In the genomic region with DNA sequence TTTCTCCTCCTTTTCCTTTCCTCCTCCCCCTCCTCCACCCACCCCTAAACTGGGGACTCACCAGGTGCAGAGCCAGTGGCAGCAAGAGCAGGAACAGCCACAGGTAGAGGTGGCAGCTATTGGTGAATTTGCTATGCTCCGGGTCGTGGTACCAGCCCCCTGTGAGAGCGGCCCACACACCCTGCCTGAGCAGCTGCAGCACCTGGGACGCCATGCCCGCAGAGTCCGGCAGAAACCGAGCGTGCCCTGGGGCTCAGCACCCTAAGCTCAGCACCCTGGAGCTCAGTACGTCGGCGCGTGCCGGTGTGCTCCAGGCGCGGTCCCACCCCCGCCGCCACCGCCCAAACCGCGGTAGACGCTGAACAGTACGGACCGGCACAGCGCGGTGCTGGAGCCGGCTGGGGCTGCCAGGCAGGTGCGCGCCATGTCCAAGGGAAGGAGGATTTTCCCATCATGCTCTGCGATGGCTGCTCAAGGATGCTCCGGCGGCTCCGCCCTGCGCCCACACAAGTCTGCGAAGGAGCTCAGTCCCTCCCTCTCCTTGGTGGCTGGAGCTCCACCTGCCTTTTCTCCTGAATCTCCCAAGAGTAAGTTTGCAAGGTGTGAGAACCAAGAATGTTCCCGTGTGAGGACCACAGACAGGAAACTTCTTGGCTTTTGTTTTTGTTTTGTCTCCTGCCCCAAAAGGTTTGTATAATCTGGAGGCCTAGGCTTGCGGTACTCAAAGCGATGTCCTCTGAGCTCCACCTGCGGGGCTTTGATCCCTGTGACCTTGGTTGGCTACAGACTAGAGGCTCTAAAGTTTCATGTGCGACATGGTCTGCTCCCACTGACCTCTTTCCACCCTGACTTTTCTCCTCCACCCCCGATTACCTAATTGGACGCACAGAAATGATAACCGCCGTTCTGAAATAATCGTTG, we compare ENCODE assay signal across 7 mouse cellular contexts. TPM values are rescaled to one million over a fixed set of nuclear protein-coding genes. Genes with fewer than 3 reads are reported as not detected.
DNase-seq lines count a peak whose midpoint lies in the region; ATAC-seq and TF ChIP-seq lines count a peak whose summit lies in the region.

TSS of gene Pcnx2 (minus strand) at position 450 of the 921 bp plus-strand sequence.

- peak within 1 kb of the TSS; percentile 67 for H3K4me2 ChIP-seq in forebrain, embryonic 11.5 days (ENCODE audit: low read depth, low read length, severe bottlenecking)
- H3K4me2 ChIP-seq in midbrain, embryonic 12.5 days (replicated peaks): peak within 1 kb of the TSS; percentile 69

- H3K9me3 ChIP-seq in MEL (replicated peaks; ENCODE audit: insufficient read depth, low read length): no peaks in the 10 kb centered on the region
- H3K9me3 ChIP-seq in forebrain, embryonic 11.5 days (ENCODE audit: control insufficient read depth, low read length): no peaks in the 10 kb centered on the region
- H3K9me3 ChIP-seq in midbrain, embryonic 12.5 days: no peaks in the 10 kb centered on the region

- TF ChIP-seq CTCF in MEL (IDR thresholded peaks at IDR 0.05 in 2 of 3, conservative IDR thresholded peaks at IDR 0.05 in 1 of 3; ENCODE audit: control insufficient read depth in 1 of 3, insufficient read depth in 1 of 3, low read depth in 2 of 3, low read length in 3 of 3, poor library complexity in 1 of 3, severe bottlenecking in 1 of 3): no peak

- peak within 1 kb of the TSS in 1 of 2 experiments; percentile 24; a peak in 1 of 4 replicates for H3K4me3 ChIP-seq in MEL (ENCODE audit: control insufficient read depth in 1 of 2, insufficient read depth in 1 of 2, low read depth in 2 of 2, low read length in 2 of 2)
- peak within 1 kb of the TSS; percentile 37 for H3K4me3 ChIP-seq in forebrain, embryonic 11.5 days (ENCODE audit: low read depth, low read length)
- H3K4me3 ChIP-seq in midbrain, embryonic 12.5 days: peak within 1 kb of the TSS; percentile 56

- no peaks in the 10 kb centered on the region; a peak in 1 of 4 replicates for H3K36me3 ChIP-seq in MEL (ENCODE audit: control insufficient read depth in 1 of 2, insufficient read depth in 2 of 2, low read length in 2 of 2)
- H3K36me3 ChIP-seq in forebrain, embryonic 11.5 days (ENCODE audit: control insufficient read depth, insufficient read depth, low read length): no peaks in the 10 kb centered on the region
- no peaks in the 10 kb centered on the region for H3K36me3 ChIP-seq in midbrain, embryonic 12.5 days

- DNase-seq in ES-CJ7 (ENCODE audit: low read depth, low spot score) (peak; percentile 77), MEL (ENCODE audit: low read depth, low spot score) (no peak)
- DNase-seq in forebrain, embryonic 11.5 days (ENCODE audit: low spot score): peak; percentile 70
- DNase-seq in layer of hippocampus, adult 8-10 months (ENCODE audit: low spot score in 2 of 2): peak; percentile 70 to 77
- DNase-seq in ovary, adult 18-20 months (ENCODE audit: low spot score): no peak
- no peak for DNase-seq in lung, postnatal 25 days (ENCODE audit: low spot score)

- ATAC-seq in forebrain, embryonic 11.5 days (replicated peaks; ENCODE audit: low FRiP score): peak; percentile 63
- ATAC-seq in midbrain, embryonic 12.5 days (ENCODE audit: low FRiP score, low read depth): peak; percentile 82

- peaks cover 4 to 7% of the 10 kb centered on the region in 2 experiments; a peak in 2 of 4 replicates for H3K4me1 ChIP-seq in MEL (ENCODE audit: control insufficient read depth in 1 of 2, insufficient read depth in 2 of 2, low read length in 2 of 2)
- no peaks in the 10 kb centered on the region for H3K4me1 ChIP-seq in forebrain, embryonic 11.5 days (replicated peaks; ENCODE audit: control insufficient read depth, insufficient read depth, low read length)
- H3K4me1 ChIP-seq in midbrain, embryonic 12.5 days: peaks cover 11% of the 10 kb centered on the region; the same call in 1 of the 2 replicates

- no peak within 1 kb of the TSS for H3K9ac ChIP-seq in MEL (ENCODE audit: control insufficient read depth, low read depth, low read length, poor library complexity, severe bottlenecking)
- H3K9ac ChIP-seq in forebrain, embryonic 11.5 days (ENCODE audit: low read length): peak within 1 kb of the TSS; percentile 35
- peak within 1 kb of the TSS; percentile 61 for H3K9ac ChIP-seq in midbrain, embryonic 12.5 days (replicated peaks)

- H3K79me2 ChIP-seq in MEL (ENCODE audit: control insufficient read depth, insufficient read depth, low read length, poor library complexity): no peaks in the 10 kb centered on the region

- 6% methylated on average over 44 of the region's 44 CpGs for WGBS in forebrain, embryonic 11.5 days
- WGBS in midbrain, embryonic 12.5 days: 7% methylated on average over 44 of the region's 44 CpGs

- TF ChIP-seq RAD21 in MEL (IDR thresholded peaks at IDR 0.05; ENCODE audit: low read depth, low read length): no peak

- H3K27ac ChIP-seq in MEL (ENCODE audit: control insufficient read depth, low read depth, low read length): no peak within 1 kb of the TSS
- H3K27ac ChIP-seq in forebrain, embryonic 11.5 days (ENCODE audit: low read depth, low read length): no peak within 1 kb of the TSS
- H3K27ac ChIP-seq in midbrain, embryonic 12.5 days (replicated peaks): no peak within 1 kb of the TSS

- TF ChIP-seq EP300 in MEL (IDR thresholded peaks at IDR 0.05; ENCODE audit: low read depth in 1 of 2, low read length in 2 of 2): 0 out of 4 replicates have a peak, but pooled peaks of 1 of the 2 experiments have one; percentile 35

- no peak for TF ChIP-seq POLR2A in MEL (IDR thresholded peaks at IDR 0.05; ENCODE audit: control insufficient read depth in 1 of 2, insufficient read depth in 1 of 2, low read depth in 1 of 2, low read length in 2 of 2, poor library complexity in 1 of 2)

- no peaks in the 10 kb centered on the region for H3K27me3 ChIP-seq in MEL (ENCODE audit: control insufficient read depth in 1 of 2, insufficient read depth in 2 of 2, low read length in 2 of 2)
- peaks cover 18% of the 10 kb centered on the region for H3K27me3 ChIP-seq in forebrain, embryonic 11.5 days (ENCODE audit: control insufficient read depth, insufficient read depth, low read length)
- H3K27me3 ChIP-seq in midbrain, embryonic 12.5 days: peaks cover 40% of the 10 kb centered on the region

TF ChIP-seq in MEL, 35 proteins besides CTCF, POLR2A, EP300 and RAD21:
- TF ChIP-seq TCF12 (IDR thresholded peaks at IDR 0.05; ENCODE audit: low read depth, low read length) (0 out of 2 replicates have a peak, but pooled peaks have one; percentile 21), GATA1 (IDR thresholded peaks at IDR 0.05; ENCODE audit: low read depth, low read length) (no peak)

RNA-seq across cellular contexts. Expression of gene Pcnx2, which starts in this region (rescaled TPM):
- not detected in 2 replicates for total RNA-seq in MEL (2012; rRNA removed)
- under 1 TPM in 1 of 2 experiments, not detected in 1; 0.04 TPM for polyA plus RNA-seq in MEL (2012; ENCODE audit: insufficient read depth in 1 of 2, insufficient read length in 2 of 2, low read depth in 1 of 2, low replicate concordance in 2 of 2, missing spikeins in 1 of 2)
- 0.48 and 0.60 TPM in 2 replicates for polyA plus RNA-seq in forebrain, embryonic 11.5 days (2014; fragmentation: Nextera tagmentation; extraction: Ambion mirVana)
- total RNA-seq in layer of hippocampus, adult 8-10 months (2022): 10 to 100 TPM; 58.1 to 68.8 (median 66.2) TPM
- 0.76 and 1.4 TPM in 2 replicates for polyA plus RNA-seq in midbrain, embryonic 12.5 days (2016; fragmentation: Nextera tagmentation; extraction: Ambion mirVana)

Comparison
In these comparisons a context has a peak if more than half of its experiments do, and no peak if none do; other contexts are left out.
1. RNA of gene Pcnx2 (total RNA-seq): 58.1 to 68.8 TPM in layer of hippocampus, adult 8-10 months; not detected in MEL; every median in the first group is over 10 times any median in the second.
2. Peak in DNase-seq, ATAC-seq, H3K4me3 ChIP-seq, H3K9ac ChIP-seq and H3K4me2 ChIP-seq in forebrain, embryonic 11.5 days; RNA of the gene not detected or under 1 TPM.
3. DNase-seq: peak in ES-CJ7 (single experiment) and layer of hippocampus, adult 8-10 months (2 of 2); none in MEL (single experiment), ovary, adult 18-20 months (single experiment) and lung, postnatal 25 days (single experiment).